Mouse (Mus musculus) megakaryocyte progenitor cell, adult 5-6 weeks (primary cell): ENCODE measurements around the gene Hivep3. TPM values are rescaled to one million over a fixed set of nuclear protein-coding genes. Genes with fewer than 3 reads are reported as not detected.
A peak's percentile ranks its signal among the peaks of the same experiment; 100 is the strongest.

Experiments used
- ATAC-seq: replicated peaks from 2 replicates; pipeline ENCODE4 v1.8.0; 2016; ENCODE audit warnings: mild to moderate bottlenecking, moderate TSS enrichment, inconsistent platforms; ENCODE audit not compliant: poor library complexity
- total RNA-seq, 2 experiments: library from RNA; stranded (forward) in 1 of 2; stranded (reverse) in 1 of 2; fragments of 157-497, 149-512 nt in 1 of 2; fragments of 200-1000 nt in 1 of 2; gene quantifications; 2 replicates each; pipeline versions ENCODE4 v1.2.3 to v1.2.4; 2015 to 2017

Gene Hivep3
- total RNA-seq, 2 experiments from 2014 or later, result 0.83 to 7.2 TPM

GRCm38 (mm10) chr4:119901556-119902491 lies 168.2 kb downstream of the Hivep3 start:
- ATAC-seq, result no peak

- peak; percentile 48; the same call in 1 of the 2 replicates for ATAC-seq
Observed at GRCm38 (mm10) chr4:119903328-119903727, 169.7 kb downstream of the Hivep3 start.

GRCm38 (mm10) chr4:119903806-119904205 lies 170.2 kb downstream of the Hivep3 start:
- peak; percentile 48; the same call in 1 of the 2 replicates for ATAC-seq

- no peak for ATAC-seq
Observed at GRCm38 (mm10) chr4:119904296-119904695, 170.7 kb downstream of the Hivep3 start.

GRCm38 (mm10) chr4:119907106-119907505 lies 173.5 kb downstream of the Hivep3 start:
- no peak for ATAC-seq

GRCm38 (mm10) chr4:119911071-119911904 lies 177.7 kb downstream of the Hivep3 start:
- ATAC-seq, result no peak

GRCm38 (mm10) chr4:119912216-119912615 lies 178.6 kb downstream of the Hivep3 start:
- ATAC-seq, result peak; percentile 69

- no peak for ATAC-seq
Observed at GRCm38 (mm10) chr4:119914194-119914593, 180.6 kb downstream of the Hivep3 start.

- no peak for ATAC-seq
Observed at GRCm38 (mm10) chr4:119915069-119915468, 181.5 kb downstream of the Hivep3 start.

- 0 out of 2 replicates have a peak, but pooled peaks have one; percentile 44 for ATAC-seq
Observed at GRCm38 (mm10) chr4:119917502-119917901, 183.9 kb downstream of the Hivep3 start.

GRCm38 (mm10) chr4:119919349-119919748 lies 185.8 kb downstream of the Hivep3 start:
- no peak for ATAC-seq

- ATAC-seq, result no peak
Observed at GRCm38 (mm10) chr4:119921022-119921717, 187.6 kb downstream of the Hivep3 start.

GRCm38 (mm10) chr4:119921723-119922266 lies 188.2 kb downstream of the Hivep3 start:
- no peak for ATAC-seq

- peak; percentile 83 for ATAC-seq
Observed at GRCm38 (mm10) chr4:119922945-119923344, 189.4 kb downstream of the Hivep3 start.

GRCm38 (mm10) chr4:119923410-119923809 lies 189.8 kb downstream of the Hivep3 start:
- ATAC-seq, result no peak

GRCm38 (mm10) chr4:119925052-119925451 lies 191.5 kb downstream of the Hivep3 start:
- ATAC-seq, result no peak

GRCm38 (mm10) chr4:119931923-119932322 lies 198.3 kb downstream of the Hivep3 start:
- ATAC-seq, result no peak

GRCm38 (mm10) chr4:119932549-119933257 lies 199.1 kb downstream of the Hivep3 start:
- ATAC-seq, result no peak

GRCm38 (mm10) chr4:119934901-119935300 lies 201.3 kb downstream of the Hivep3 start:
- ATAC-seq, result no peak

GRCm38 (mm10) chr4:119937876-119938275 lies 204.3 kb downstream of the Hivep3 start:
- ATAC-seq, result no peak
